Mouse (Mus musculus) forebrain, postnatal 0 days (tissue): Measurements from ENCODE around the gene Pnkd. TPM values are rescaled to one million over a fixed set of nuclear protein-coding genes. Genes with fewer than 3 reads are reported as not detected.
A peak's percentile ranks its signal among the peaks of the same experiment; 100 is the strongest.

Experiments used
- ATAC-seq: fragments of 200-750 bp; cut with Nextera tagmentation; 2 replicates; pipeline ENCODE4 v1.8.0; 2017; ENCODE audit warnings: mild to moderate bottlenecking, moderate library complexity
- DNase-seq: peaks from one replicate; pipeline ENCODE4 v3.0.0-alpha.2; 2015
- H3K27ac ChIP-seq: fragments of 300-500 bp; sonication (generic); 2 replicates; pipeline ENCODE4 v1.5.1; 2014; ENCODE audit warnings: low read depth, mild to moderate bottlenecking, antibody characterized with exemption, low read length, moderate library complexity, mixed read lengths
- H3K27me3 ChIP-seq: fragments of 300-500 bp; sonication (generic); 2 replicates; pipeline ENCODE4 v1.6.1; 2014; ENCODE audit warnings: mild to moderate bottlenecking, low read length, mixed read lengths; ENCODE audit not compliant: insufficient read depth
- H3K36me3 ChIP-seq: fragments of 300-500 bp; sonication (generic); 2 replicates; pipeline ENCODE4 v1.6.1; 2014; ENCODE audit warnings: mild to moderate bottlenecking, moderate library complexity; ENCODE audit not compliant: insufficient read depth
- H3K4me1 ChIP-seq: fragments of 300-500 bp; sonication (generic); 2 replicates; pipeline ENCODE4 v1.6.1; 2014; ENCODE audit warnings: antibody characterized with exemption; ENCODE audit not compliant: insufficient read depth
- H3K4me2 ChIP-seq: fragments of 300-500 bp; sonication (generic); 2 replicates; pipeline ENCODE4 v1.6.1; 2014; ENCODE audit warnings: low read depth, mild to moderate bottlenecking, moderate library complexity
- H3K4me3 ChIP-seq: fragments of 300-500 bp; sonication (generic); 2 replicates; pipeline ENCODE4 v1.5.1; 2014; ENCODE audit warnings: low read depth, low read length, mixed read lengths
- H3K9ac ChIP-seq: fragments of 300-500 bp; sonication (generic); 2 replicates; pipeline ENCODE4 v1.6.1; 2014; ENCODE audit warnings: mild to moderate bottlenecking
- H3K9me3 ChIP-seq: fragments of 300-500 bp; sonication (generic); 2 replicates; pipeline ENCODE4 v1.6.1; 2016; ENCODE audit warnings: low read length
- CTCF ChIP-seq: sonication (generic); IDR thresholded peaks from 2 replicates; pipeline ENCODE4 v1.5.1; 2016; ENCODE audit warnings: antibody characterized with exemption, control low read depth, low read depth
- WGBS: fragments of 180-500 bp; shearing (Covaris S2); extraction: QIAGEN DNeasy Blood & Tissue Kit; methylation state at CpG from one replicate; pipeline ENCODE4 v1.1.7; 2014; 5-methylcytosine and 5-hydroxymethylcytosine counted together
- polyA plus RNA-seq: library from polyadenylated mRNA; unstranded; fragments of >200 nt; fragmentation: Nextera tagmentation; extraction: Ambion mirVana; gene quantifications from 2 replicates; pipeline ENCODE4 v1.2.1, GENCODE M21; 2015
- total RNA-seq: library from RNA; depleted of rRNA; stranded (reverse); fragments of >200 nt; gene quantifications from 2 replicates; pipeline ENCODE4 v1.2.3, GENCODE M21; 2014

Gene Pnkd
- total and polyA plus RNA-seq, 2 experiments from 2014 or later: 64.5 to 112 TPM

- Histone ChIP-seq H3K4me3 (peak overlapping the region; percentile 74), H3K9ac (peak overlapping the region; percentile 69), H3K4me1 (no peaks in the 10 kb centered on the region), H3K9me3 (no peaks in the 10 kb centered on the region), H3K36me3 (no peaks in the 10 kb centered on the region), H3K4me2 (peak overlapping the region; percentile 74), H3K27me3 (0 out of 2 replicates have a peak, but pooled peaks cover 6% of the 10 kb centered on the region), H3K27ac (peak overlapping the region; percentile 91)
- ATAC-seq (no peak), DNase-seq (no peak)
- WGBS: 59% methylated on average over 7 of the region's 10 CpGs
- no peak for TF ChIP-seq CTCF
Measured at GRCm38 (mm10) chr1:74386363-74386713, 101.6 kb downstream of the Pnkd start.

- DNase-seq: peak; percentile 96
- Histone ChIP-seq H3K27ac (peak overlapping the region; percentile 91), H3K27me3 (0 out of 2 replicates have a peak, but pooled peaks cover 6% of the 10 kb centered on the region), H3K9ac (peak overlapping the region; percentile 69), H3K4me2 (peak overlapping the region; percentile 74), H3K9me3 (no peaks in the 10 kb centered on the region), H3K4me3 (peak overlapping the region; percentile 74), H3K4me1 (no peaks in the 10 kb centered on the region), H3K36me3 (no peaks in the 10 kb centered on the region)
- WGBS: under 1% methylated on average over 26 of the region's 26 CpGs
- peak; percentile 73 for TF ChIP-seq CTCF
- peak; percentile 94 for ATAC-seq
Measured at GRCm38 (mm10) chr1:74386714-74387385, 102.1 kb downstream of the Pnkd start.

- ATAC-seq: no peak
- Histone ChIP-seq H3K9ac (no peak overlapping the region), H3K27ac (peak overlapping the region; percentile 91; the same call in 1 of the 2 replicates)
Measured at GRCm38 (mm10) chr1:74387386-74387988, 102.8 kb downstream of the Pnkd start.

GRCm38 (mm10) chr1:74388398-74388920 lies 103.7 kb downstream of the Pnkd start:
- Histone ChIP-seq H3K27ac (no peak overlapping the region), H3K4me3 (no peak overlapping the region), H3K36me3 (no peaks in the 10 kb centered on the region), H3K27me3 (0 out of 2 replicates have a peak, but pooled peaks cover 6% of the 10 kb centered on the region), H3K9ac (no peak overlapping the region), H3K9me3 (no peaks in the 10 kb centered on the region), H3K4me2 (no peak overlapping the region), H3K4me1 (0 out of 2 replicates have a peak, but pooled peaks cover 5% of the 10 kb centered on the region)
- ATAC-seq (no peak), DNase-seq (no peak)
- 85% methylated on average over 7 of the region's 7 CpGs for WGBS
- no peak for TF ChIP-seq CTCF

More at GRCm38 (mm10) chr1:74387386-74387988, 102.8 kb downstream of the Pnkd start:
- WGBS: 49% methylated on average over 15 of the region's 15 CpGs
- Histone ChIP-seq H3K4me1 (0 out of 2 replicates have a peak, but pooled peaks cover 5% of the 10 kb centered on the region), H3K9me3 (no peaks in the 10 kb centered on the region), H3K27me3 (0 out of 2 replicates have a peak, but pooled peaks cover 6% of the 10 kb centered on the region), H3K4me2 (peak overlapping the region; percentile 74), H3K4me3 (peak overlapping the region; percentile 74), H3K36me3 (no peaks in the 10 kb centered on the region)
- TF ChIP-seq CTCF: no peak
- no peak for DNase-seq

GRCm38 (mm10) chr1:74389831-74390286 lies 105.1 kb downstream of the Pnkd start:
- Histone ChIP-seq H3K9ac (no peak overlapping the region), H3K4me2 (peak overlapping the region; percentile 88)
- DNase-seq: peak; percentile 11

GRCm38 (mm10) chr1:74390287-74390906 lies 105.7 kb downstream of the Pnkd start:
- ATAC-seq (no peak), DNase-seq (peak; percentile 50)
- Histone ChIP-seq H3K9me3 (no peaks in the 10 kb centered on the region), H3K36me3 (no peaks in the 10 kb centered on the region), H3K27me3 (0 out of 2 replicates have a peak, but pooled peaks cover 6% of the 10 kb centered on the region), H3K4me1 (0 out of 2 replicates have a peak, but pooled peaks cover 5% of the 10 kb centered on the region), H3K9ac (no peak overlapping the region), H3K4me3 (no peak overlapping the region), H3K4me2 (peak overlapping the region; percentile 88), H3K27ac (no peak overlapping the region)
- 6% methylated on average over 21 of the region's 21 CpGs for WGBS
- peak; percentile 65 for TF ChIP-seq CTCF

More at GRCm38 (mm10) chr1:74389831-74390286, 105.1 kb downstream of the Pnkd start:
- Histone ChIP-seq H3K4me1 (0 out of 2 replicates have a peak, but pooled peaks cover 5% of the 10 kb centered on the region), H3K27me3 (0 out of 2 replicates have a peak, but pooled peaks cover 6% of the 10 kb centered on the region), H3K9me3 (no peaks in the 10 kb centered on the region), H3K4me3 (no peak overlapping the region), H3K27ac (no peak overlapping the region), H3K36me3 (no peaks in the 10 kb centered on the region)
- ATAC-seq: no peak
- WGBS: 9% methylated on average over 29 of the region's 29 CpGs
- TF ChIP-seq CTCF: no peak
